Mouse (Mus musculus) B cell, adult (primary cell): ENCODE measurements around the gene Cxcr4. TPM values are rescaled to one million over a fixed set of nuclear protein-coding genes. Genes with fewer than 3 reads are reported as not detected.

Source experiments
- total RNA-seq: library from RNA; stranded (reverse); gene quantifications from 4 replicates; pipeline ENCODE4 v1.2.4, GENCODE M21; 2023; ENCODE audit not compliant: inconsistent age

Cxcr4 gene
- 658 to 770 TPM (median 670 TPM) in 4 replicates for total RNA-seq

DNA sequence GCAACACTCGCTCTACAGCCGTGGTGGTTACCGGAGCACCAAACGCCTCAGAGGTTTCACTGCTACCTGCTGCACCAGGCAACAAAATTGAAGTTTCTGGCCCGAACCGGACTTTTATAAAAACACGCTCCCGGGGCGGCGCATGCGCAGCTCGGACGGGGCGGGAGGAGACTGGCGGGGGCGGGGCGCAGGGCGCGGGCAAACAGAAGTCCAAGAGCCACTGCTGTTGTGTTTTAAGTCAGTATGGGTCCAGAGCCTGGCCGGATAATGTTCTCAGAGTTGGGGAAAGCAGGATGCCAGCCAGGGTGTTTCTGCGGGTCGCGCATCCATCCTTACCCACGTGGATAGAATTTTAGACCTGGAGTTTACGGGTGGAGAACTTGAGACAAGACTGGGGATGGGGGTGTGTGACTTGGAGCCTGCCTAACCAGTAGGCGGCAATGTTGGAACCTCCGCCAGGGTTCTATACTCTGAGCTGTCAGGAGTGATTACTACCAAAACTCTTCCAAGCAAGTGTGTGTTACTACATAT, at the start of gene Cxcr4:
TSS of gene Cxcr4 (minus strand) at position 83 of the 531 bp plus-strand sequence.

Other genes with a start within 250 kb of the Cxcr4 start
- 34.1 to 44.7 TPM (median 40.5 TPM) in 4 replicates for gene Mcm6, start 232.6 kb downstream of the Cxcr4 start, total RNA-seq
- gene Dars, start 174.9 kb downstream of the Cxcr4 start, total RNA-seq, result 50.1 to 57.3 TPM (median 53.9 TPM) in 4 replicates